Mouse (Mus musculus): ENCODE data around the gene Capzb. TPM values are rescaled to one million over a fixed set of nuclear protein-coding genes. Genes with fewer than 3 reads are reported as not detected.

Gene Capzb
- polyA plus RNA-seq, 1 experiment from 2014 or later: 331 TPM

- H3K9ac ChIP-seq: no peak overlapping the region
- no peak for ATAC-seq (ENCODE audit: low FRiP score, low read depth)
- H3K4me2 ChIP-seq: no peak overlapping the region
- no peaks in the 10 kb centered on the region for H3K9me3 ChIP-seq
- H3K27me3 ChIP-seq: no peaks in the 10 kb centered on the region
- no peak overlapping the region for H3K27ac ChIP-seq (replicated peaks)
- peaks cover 25% of the 10 kb centered on the region for H3K36me3 ChIP-seq
- H3K4me1 ChIP-seq (replicated peaks): peaks cover 15% of the 10 kb centered on the region; the same call in 1 of the 2 replicates
- no peak overlapping the region for H3K4me3 ChIP-seq
- 82% methylated on average over 13 of the region's 13 CpGs for WGBS
Observed at GRCm38 (mm10) chr4:139265783-139266499, 73.2 kb downstream of the Capzb start.

- no peak overlapping the region for H3K4me2 ChIP-seq
- H3K9me3 ChIP-seq: no peaks in the 10 kb centered on the region
- WGBS: 84% methylated on average over 7 of the region's 7 CpGs
- H3K4me3 ChIP-seq: no peak overlapping the region
- H3K27me3 ChIP-seq: no peaks in the 10 kb centered on the region
- ATAC-seq (ENCODE audit: low FRiP score, low read depth): no peak
- H3K9ac ChIP-seq: no peak overlapping the region
- no peak overlapping the region for H3K27ac ChIP-seq (replicated peaks)
- H3K4me1 ChIP-seq (replicated peaks): peaks cover 15% of the 10 kb centered on the region; the same call in 1 of the 2 replicates
- H3K36me3 ChIP-seq: peaks cover 25% of the 10 kb centered on the region
Observed at GRCm38 (mm10) chr4:139266500-139266865, 73.8 kb downstream of the Capzb start.

GRCm38 (mm10) chr4:139267335-139267734 is 74.6 kb downstream of the Capzb start:
- ATAC-seq (ENCODE audit: low FRiP score, low read depth): no peak
- no peak overlapping the region for H3K4me3 ChIP-seq
- H3K4me1 ChIP-seq (replicated peaks): peaks cover 15% of the 10 kb centered on the region; the same call in 1 of the 2 replicates
- no peak overlapping the region for H3K9ac ChIP-seq
- H3K4me2 ChIP-seq: no peak overlapping the region
- peaks cover 19% of the 10 kb centered on the region for H3K36me3 ChIP-seq
- 93% methylated on average over 3 of the region's 3 CpGs for WGBS
- H3K27ac ChIP-seq (replicated peaks): no peak overlapping the region
- H3K9me3 ChIP-seq: no peaks in the 10 kb centered on the region
- H3K27me3 ChIP-seq: no peaks in the 10 kb centered on the region

- Histone ChIP-seq H3K4me2 (no peak overlapping the region), H3K27me3 (no peaks in the 10 kb centered on the region), H3K9ac (no peak overlapping the region), H3K27ac (replicated peaks) (no peak overlapping the region), H3K4me1 (replicated peaks) (peaks cover 15% of the 10 kb centered on the region; the same call in 1 of the 2 replicates), H3K9me3 (no peaks in the 10 kb centered on the region), H3K4me3 (no peak overlapping the region), H3K36me3 (peaks cover 10% of the 10 kb centered on the region; the same call in 1 of the 2 replicates)
- WGBS: 84% methylated on average over 1 of the region's 1 CpGs
- no peak for ATAC-seq (ENCODE audit: low FRiP score, low read depth)
Observed at GRCm38 (mm10) chr4:139268242-139268641, 75.5 kb downstream of the Capzb start.

- Histone ChIP-seq H3K9ac (no peak overlapping the region), H3K4me2 (no peak overlapping the region), H3K9me3 (no peaks in the 10 kb centered on the region), H3K27me3 (no peaks in the 10 kb centered on the region), H3K4me1 (replicated peaks) (peaks cover 15% of the 10 kb centered on the region; the same call in 1 of the 2 replicates), H3K36me3 (peaks cover 8% of the 10 kb centered on the region; the same call in 1 of the 2 replicates), H3K27ac (replicated peaks) (no peak overlapping the region), H3K4me3 (no peak overlapping the region)
- WGBS: 81% methylated on average over 3 of the region's 3 CpGs
- ATAC-seq (ENCODE audit: low FRiP score, low read depth): no peak
Observed at GRCm38 (mm10) chr4:139270168-139270567, 77.5 kb downstream of the Capzb start.

- H3K36me3 ChIP-seq: peaks cover 8% of the 10 kb centered on the region; the same call in 1 of the 2 replicates
- H3K4me1 ChIP-seq (replicated peaks): peaks cover 10% of the 10 kb centered on the region; the same call in 1 of the 2 replicates
- no peak overlapping the region for H3K27ac ChIP-seq (replicated peaks)
- no peak for ATAC-seq (ENCODE audit: low FRiP score, low read depth)
- no peak overlapping the region for H3K4me2 ChIP-seq
- H3K9ac ChIP-seq: no peak overlapping the region
- no peaks in the 10 kb centered on the region for H3K9me3 ChIP-seq
- WGBS: 95% methylated on average over 9 of the region's 9 CpGs
- H3K27me3 ChIP-seq: no peaks in the 10 kb centered on the region
- no peak overlapping the region for H3K4me3 ChIP-seq
Observed at GRCm38 (mm10) chr4:139271562-139271961, 78.9 kb downstream of the Capzb start.

- Histone ChIP-seq H3K27me3 (no peaks in the 10 kb centered on the region), H3K4me2 (no peak overlapping the region), H3K4me1 (replicated peaks) (peaks cover 5% of the 10 kb centered on the region; the same call in 1 of the 2 replicates), H3K9ac (no peak overlapping the region), H3K27ac (replicated peaks) (no peak overlapping the region), H3K4me3 (no peak overlapping the region), H3K36me3 (peaks cover 8% of the 10 kb centered on the region; the same call in 1 of the 2 replicates), H3K9me3 (no peaks in the 10 kb centered on the region)
- whole genome bisulfite sequencing: 88% methylated on average over 10 of the region's 10 CpGs
- no peak for ATAC-seq (ENCODE audit: low FRiP score, low read depth)
Observed at GRCm38 (mm10) chr4:139272951-139273680, 80.4 kb downstream of the Capzb start.

GRCm38 (mm10) chr4:139274573-139274972 is 81.9 kb downstream of the Capzb start:
- no peak overlapping the region for H3K4me3 ChIP-seq
- ATAC-seq (ENCODE audit: low FRiP score, low read depth): no peak
- H3K36me3 ChIP-seq: peaks cover 8% of the 10 kb centered on the region; the same call in 1 of the 2 replicates
- 92% methylated on average over 7 of the region's 7 CpGs for WGBS
- no peaks in the 10 kb centered on the region for H3K9me3 ChIP-seq
- no peak overlapping the region for H3K4me2 ChIP-seq
- H3K27me3 ChIP-seq: no peaks in the 10 kb centered on the region
- no peaks in the 10 kb centered on the region for H3K4me1 ChIP-seq (replicated peaks)
- no peak overlapping the region for H3K27ac ChIP-seq (replicated peaks)
- H3K9ac ChIP-seq: no peak overlapping the region

- H3K9ac ChIP-seq: no peak overlapping the region
- no peak for ATAC-seq (ENCODE audit: low FRiP score, low read depth)
- H3K27me3 ChIP-seq: no peaks in the 10 kb centered on the region
- no peak overlapping the region for H3K4me2 ChIP-seq
- H3K36me3 ChIP-seq: peaks cover 14% of the 10 kb centered on the region
- H3K9me3 ChIP-seq: no peaks in the 10 kb centered on the region
- WGBS: 87% methylated on average over 7 of the region's 7 CpGs
- H3K27ac ChIP-seq (replicated peaks): no peak overlapping the region
- H3K4me3 ChIP-seq: no peak overlapping the region
- H3K4me1 ChIP-seq (replicated peaks): no peaks in the 10 kb centered on the region
Observed at GRCm38 (mm10) chr4:139276411-139276810, 83.7 kb downstream of the Capzb start.

- no peak for ATAC-seq (ENCODE audit: low FRiP score, low read depth)
- H3K27me3 ChIP-seq: no peaks in the 10 kb centered on the region
- H3K9me3 ChIP-seq: no peaks in the 10 kb centered on the region
- H3K4me1 ChIP-seq (replicated peaks): peaks cover 9% of the 10 kb centered on the region; the same call in 1 of the 2 replicates
- peaks cover 15% of the 10 kb centered on the region for H3K36me3 ChIP-seq
- no peak overlapping the region for H3K27ac ChIP-seq (replicated peaks)
- 93% methylated on average over 12 of the region's 12 CpGs for WGBS
- H3K9ac ChIP-seq: no peak overlapping the region
- no peak overlapping the region for H3K4me2 ChIP-seq
- H3K4me3 ChIP-seq: no peak overlapping the region
Observed at GRCm38 (mm10) chr4:139280530-139280929, 87.8 kb downstream of the Capzb start.

- Histone ChIP-seq H3K4me2 (no peak overlapping the region), H3K27me3 (no peaks in the 10 kb centered on the region), H3K4me1 (replicated peaks) (peaks cover 9% of the 10 kb centered on the region; the same call in 1 of the 2 replicates), H3K9me3 (no peaks in the 10 kb centered on the region), H3K4me3 (no peak overlapping the region), H3K9ac (no peak overlapping the region), H3K36me3 (peaks cover 18% of the 10 kb centered on the region), H3K27ac (replicated peaks) (no peak overlapping the region)
- ATAC-seq (ENCODE audit: low FRiP score, low read depth): no peak
- 71% methylated on average over 16 of the region's 16 CpGs for WGBS
Observed at GRCm38 (mm10) chr4:139281791-139282345, 89.2 kb downstream of the Capzb start.

- ATAC-seq (ENCODE audit: low FRiP score, low read depth): no peak
- Histone ChIP-seq H3K36me3 (peaks cover 23% of the 10 kb centered on the region), H3K27ac (replicated peaks) (no peak overlapping the region; the same call in 1 of the 2 replicates), H3K9me3 (no peaks in the 10 kb centered on the region), H3K4me2 (no peak overlapping the region), H3K27me3 (no peaks in the 10 kb centered on the region), H3K4me3 (no peak overlapping the region), H3K9ac (no peak overlapping the region), H3K4me1 (replicated peaks) (peaks cover 9% of the 10 kb centered on the region; the same call in 1 of the 2 replicates)
- WGBS: 38% methylated on average over 6 of the region's 6 CpGs
Observed at GRCm38 (mm10) chr4:139282955-139283417, 90.3 kb downstream of the Capzb start.

Measured in hindbrain, embryonic 15.5 days (tissue).